Mouse (Mus musculus) cerebellum, adult 2 months (tissue): ENCODE measurements around the gene Mrpl53.

Source experiments
- CTCF ChIP-seq: fragments of 200-500 bp; IDR thresholded peaks from 2 replicates; pipeline ENCODE4 v1.5.1; 2011; ENCODE audit warnings: low read depth, mild to moderate bottlenecking, control low read depth, low read length, moderate library complexity, borderline replicate concordance; ENCODE audit not compliant: insufficient read depth
- POLR2A ChIP-seq: fragments of 200-500 bp; IDR thresholded peaks from 2 replicates; pipeline ENCODE4 v1.6.1; 2011; ENCODE audit warnings: low read length, control low read depth, borderline replicate concordance; ENCODE audit not compliant: insufficient read depth

DNA sequence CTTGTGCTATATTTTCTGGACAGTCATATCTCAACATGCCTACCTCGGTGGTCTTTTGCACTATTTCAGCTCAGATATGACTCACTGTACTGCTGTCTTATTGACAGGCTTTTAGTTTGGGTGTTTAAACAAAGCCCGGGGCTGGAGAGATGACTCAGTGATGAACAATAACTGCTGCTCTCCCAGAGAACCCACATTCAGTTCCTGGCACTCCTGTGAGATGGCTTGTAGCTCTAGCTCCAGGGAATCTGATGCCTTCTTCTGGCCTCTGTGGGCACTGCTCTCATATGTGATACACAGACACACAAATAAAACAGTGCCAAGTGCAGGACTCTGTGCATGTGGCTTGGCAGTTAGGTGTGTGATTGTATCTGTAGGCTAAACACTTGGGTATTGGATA lies 36.4 kb downstream of the Mrpl53 start:
- TF ChIP-seq CTCF (no peak), POLR2A (no peak)
